Mouse (Mus musculus) embryo, embryonic 9.5 days (tissue): ENCODE measurements around the gene Ublcp1.

ENCODE experiments used
- DNase-seq: peaks from one replicate; pipeline ENCODE4 v3.0.0-alpha.2; 2017; ENCODE audit errors: extremely low spot score

Gene Ublcp1

DNA sequence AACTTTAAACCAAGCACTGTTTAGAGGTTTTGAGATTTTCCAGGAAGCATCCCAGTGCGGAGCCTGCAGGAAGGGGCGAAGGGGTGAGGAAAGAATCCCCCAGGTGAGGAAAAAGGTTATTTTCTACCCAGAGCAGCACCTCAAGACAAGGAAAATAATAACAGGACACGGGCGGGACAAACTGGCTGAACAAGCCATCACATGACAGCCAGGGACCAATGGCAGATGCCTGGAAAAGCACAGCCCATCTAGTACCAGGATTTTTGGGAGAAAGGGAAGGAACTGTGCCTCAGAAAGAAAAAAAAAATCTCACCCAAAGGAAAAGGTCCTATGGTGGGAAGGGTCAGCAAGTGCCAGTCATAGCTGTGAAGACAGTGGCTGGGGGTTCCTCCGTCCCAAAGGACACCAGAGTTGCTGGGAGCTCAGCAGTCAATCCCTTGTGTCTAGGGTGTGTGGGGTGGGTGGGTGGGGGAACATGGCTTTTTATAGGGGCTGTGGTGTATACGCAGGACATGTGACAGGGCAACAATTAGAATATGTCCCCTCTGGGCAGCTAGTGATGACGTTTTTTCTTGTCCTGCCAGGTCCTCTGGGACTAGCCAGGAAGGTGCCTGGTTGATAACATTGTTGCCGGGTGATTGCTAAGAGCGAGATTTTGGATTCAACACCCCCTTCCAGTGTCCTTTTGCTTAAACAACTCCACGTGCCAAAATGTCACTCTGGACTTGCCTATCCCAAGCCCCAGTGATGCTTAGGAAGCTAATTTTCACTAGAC is 47.8 kb downstream of the Ublcp1 start:
- DNase-seq, result no peak

DNA sequence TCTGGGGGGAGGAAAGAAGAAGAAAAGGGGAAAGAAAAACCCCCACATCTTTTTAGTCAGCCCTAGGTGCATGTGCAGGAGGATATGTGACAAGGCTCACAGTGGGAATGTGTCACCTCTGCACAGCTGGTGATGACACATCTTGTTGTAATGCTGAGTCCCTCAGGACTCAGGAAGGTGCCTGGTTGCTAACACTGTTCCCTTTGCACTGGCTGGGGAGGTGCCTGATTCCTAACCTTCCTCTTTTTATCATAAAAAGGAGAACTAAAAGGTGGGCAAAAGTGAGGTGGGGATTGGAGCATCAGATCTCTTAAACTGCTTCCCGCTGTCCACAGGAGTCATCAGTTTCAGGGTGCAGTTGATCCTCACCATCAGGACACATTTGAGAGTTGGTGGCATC is 52.9 kb downstream of the Ublcp1 start:
- DNase-seq, result no peak

DNA sequence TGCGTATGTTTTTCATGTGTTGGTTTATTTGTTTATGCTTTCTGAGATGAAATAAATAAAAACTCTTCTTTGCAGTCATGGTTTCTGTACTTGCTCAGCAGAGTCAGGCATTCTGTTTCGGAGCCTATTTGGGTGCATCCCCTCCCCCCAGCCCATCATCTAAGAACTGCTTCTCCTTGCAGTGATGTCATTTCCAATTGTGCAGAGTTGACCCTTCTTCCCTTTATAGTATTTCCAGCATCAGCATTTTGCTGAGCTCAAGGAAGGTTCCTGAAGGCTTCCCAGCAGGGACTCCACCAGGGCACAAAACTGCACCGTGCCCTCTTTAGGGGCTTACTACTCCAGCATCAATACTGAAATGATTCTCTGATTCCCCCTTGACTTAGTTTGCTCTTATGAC is 55.7 kb downstream of the Ublcp1 start:
- DNase-seq, result no peak

DNA sequence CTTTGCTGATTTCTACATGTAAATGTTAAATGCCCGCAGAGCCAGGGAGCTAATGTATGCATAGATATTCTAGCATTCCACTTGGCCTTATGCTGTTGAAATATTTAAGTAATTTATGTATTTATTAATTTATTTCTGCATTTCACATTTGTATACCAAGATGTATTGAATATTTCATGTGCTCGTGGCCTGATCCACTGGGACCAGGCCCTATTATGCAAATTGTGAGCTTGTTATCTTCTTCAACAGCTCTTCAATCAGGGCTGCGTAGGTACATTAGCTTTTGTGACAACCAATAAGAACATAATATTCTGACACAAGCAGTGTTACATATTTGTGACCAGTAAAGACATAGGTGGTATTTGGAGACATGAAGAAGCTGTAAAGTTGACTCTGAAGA is 56.9 kb downstream of the Ublcp1 start:
- DNase-seq, result no peak

DNA sequence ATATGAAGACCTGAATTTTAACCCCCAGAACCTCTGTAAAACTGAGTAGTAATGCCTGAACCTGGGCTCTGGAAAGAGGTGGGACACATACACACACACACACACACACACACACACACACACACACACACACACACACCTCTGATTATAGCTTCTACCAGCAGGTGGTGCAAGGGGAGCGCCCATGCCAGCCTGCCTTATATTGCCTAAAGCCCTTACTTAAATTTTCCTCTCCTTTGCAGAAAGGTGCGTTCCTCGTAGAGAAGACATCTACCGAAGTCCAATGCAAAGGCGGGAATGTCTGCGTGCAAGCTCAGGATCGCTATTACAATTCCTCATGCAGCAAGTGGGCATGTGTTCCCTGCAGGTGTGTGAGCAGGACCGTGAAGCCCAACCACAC is 58.0 kb downstream of the Ublcp1 start:
- no peak for DNase-seq

DNA sequence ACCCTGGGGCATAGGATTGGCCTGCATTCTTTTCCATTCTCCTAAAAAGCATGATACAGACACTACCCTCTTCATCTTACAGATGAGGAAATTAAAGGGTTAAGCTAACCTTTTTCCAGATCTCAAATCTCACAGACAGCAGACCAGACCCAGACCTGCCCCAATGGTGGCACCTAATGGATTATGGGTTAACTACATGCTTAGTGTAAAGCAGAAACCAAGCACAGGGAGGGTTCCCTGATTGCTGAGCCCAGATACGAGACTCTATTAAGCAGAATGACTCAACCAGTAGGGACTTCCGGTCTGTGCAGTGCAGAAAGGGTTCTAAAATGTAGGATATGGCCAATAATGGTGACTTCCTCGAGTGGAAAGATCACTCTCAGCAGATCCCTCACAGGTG is 59.9 kb downstream of the Ublcp1 start:
- no peak for DNase-seq

DNA sequence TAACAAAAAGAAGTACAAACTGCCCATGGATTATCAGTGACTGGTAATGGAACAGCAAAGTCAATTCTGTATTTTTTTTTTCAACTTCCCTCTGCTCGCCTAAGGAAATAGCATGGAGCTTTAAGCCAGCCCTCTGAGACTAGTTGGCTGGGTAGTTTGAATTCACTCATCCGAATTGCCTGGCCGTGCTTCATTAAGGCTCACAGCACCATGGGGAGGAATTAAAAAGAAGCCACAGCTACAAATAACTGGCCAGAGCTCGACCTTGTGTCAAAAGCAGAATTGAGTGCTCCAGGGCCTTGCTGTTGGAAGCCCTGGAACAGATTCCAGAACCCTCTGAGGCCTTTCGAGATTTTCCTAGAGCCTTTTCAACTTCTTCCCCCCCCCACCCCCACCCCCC is 61.7 kb downstream of the Ublcp1 start:
- no peak for DNase-seq

DNA sequence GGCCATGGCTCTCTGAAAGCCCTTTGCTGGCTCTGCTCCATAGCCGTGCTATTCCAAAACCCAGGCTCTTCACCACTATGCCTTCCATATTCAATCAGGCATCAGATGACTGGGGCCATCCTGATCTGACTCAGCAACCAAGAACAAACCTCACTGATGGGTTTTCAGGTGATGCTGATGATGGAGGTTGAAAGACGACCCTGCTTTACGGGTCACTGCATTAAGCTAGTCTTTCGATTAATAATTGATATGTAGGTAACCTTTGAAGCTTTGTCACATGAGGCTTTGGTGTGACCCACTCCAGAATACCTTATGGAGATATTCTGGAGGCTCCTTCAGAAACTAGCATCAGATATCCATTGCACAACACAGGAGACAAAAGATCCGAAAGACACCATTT is 63.8 kb downstream of the Ublcp1 start:
- no peak for DNase-seq

DNA sequence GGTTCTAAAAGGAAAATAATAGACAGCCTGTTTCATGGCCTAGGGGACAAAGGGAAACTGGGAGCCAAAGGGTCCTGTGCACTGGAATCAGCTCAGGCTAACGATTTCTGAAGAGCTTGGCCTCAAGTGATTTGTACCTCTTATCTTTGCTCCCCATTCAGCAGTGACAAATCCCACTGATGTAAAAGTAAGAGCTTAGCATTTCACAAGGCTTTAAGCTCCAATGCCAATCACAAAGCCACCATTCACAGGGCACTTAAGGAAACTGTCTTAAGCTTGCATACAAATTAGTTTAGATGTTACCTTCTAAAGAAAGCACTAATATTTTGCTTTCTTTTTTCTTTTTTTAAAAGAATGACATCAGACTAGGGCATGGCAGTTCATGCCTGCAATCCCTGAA is 64.3 kb downstream of the Ublcp1 start:
- DNase-seq, result no peak

DNA sequence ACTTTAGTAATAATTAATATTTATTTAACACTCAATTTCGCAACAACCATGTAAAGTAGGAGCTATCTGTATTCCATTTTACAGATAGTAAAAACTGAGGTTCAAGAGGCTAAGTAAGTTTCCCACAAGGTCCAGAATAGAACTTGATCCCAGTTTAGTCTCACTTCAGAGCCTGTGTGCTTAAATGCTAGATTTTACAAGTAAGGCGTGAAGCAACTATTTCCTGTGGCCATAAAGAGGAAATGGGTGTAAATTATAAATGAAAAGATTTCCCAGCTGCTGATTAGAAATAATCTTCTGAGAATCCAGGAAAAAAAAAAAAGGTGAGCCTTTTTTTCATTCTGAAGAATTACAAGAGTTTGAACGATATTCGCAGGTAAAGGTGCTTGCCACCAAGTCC is 65.2 kb downstream of the Ublcp1 start:
- no peak for DNase-seq
